Mouse (Mus musculus): ENCODE measurements around the gene Gm19345. TPM values are rescaled to one million over a fixed set of nuclear protein-coding genes. Genes with fewer than 3 reads are reported as not detected.

Gene Gm19345
- not detected in 2 replicates for polyA plus RNA-seq (2014; fragmentation: Nextera tagmentation; extraction: Ambion mirVana)

- Histone ChIP-seq H3K27ac (replicated peaks; ENCODE audit: low read depth, low read length) (no peak within 1 kb of the TSS), H3K9me3 (ENCODE audit: control insufficient read depth, low read length) (no peaks in the 10 kb centered on the region), H3K27me3 (ENCODE audit: control insufficient read depth, insufficient read depth, low read length) (peaks cover 9% of the 10 kb centered on the region; the same call in 1 of the 2 replicates), H3K4me1 (ENCODE audit: control insufficient read depth, insufficient read depth, low read length) (no peaks in the 10 kb centered on the region), H3K9ac (ENCODE audit: low read length) (0 out of 2 replicates have a peak within 1 kb of the TSS, but pooled peaks have one; percentile 12), H3K36me3 (ENCODE audit: control insufficient read depth, insufficient read depth, low read length) (no peaks in the 10 kb centered on the region), H3K4me2 (ENCODE audit: low read depth, severe bottlenecking) (peak within 1 kb of the TSS; percentile 43), H3K4me3 (ENCODE audit: low read depth, low read length) (0 out of 2 replicates have a peak within 1 kb of the TSS, but pooled peaks have one; percentile 8)
- WGBS, result 4% methylated on average over 33 of the region's 33 CpGs
- DNase-seq (ENCODE audit: low spot score), result peak; percentile 49
- peak; percentile 60 for ATAC-seq (ENCODE audit: insufficient number of reproducible peaks, low FRiP score, low TSS enrichment, low read depth)
Observed at GRCm38 (mm10) chr7:19851858-19852570, at the start of gene Gm19345. Gm19345 (plus strand) TSS chr7:19852003.

GRCm38 (mm10) chr7:19802995-19803394 lies 48.8 kb upstream of the Gm19345 start:
- H3K27ac ChIP-seq (replicated peaks; ENCODE audit: low read depth, low read length), result no peak overlapping the region
- 34% methylated on average over 5 of the region's 7 CpGs for WGBS
- ATAC-seq (ENCODE audit: insufficient number of reproducible peaks, low FRiP score, low TSS enrichment, low read depth), result no peak

DNA sequence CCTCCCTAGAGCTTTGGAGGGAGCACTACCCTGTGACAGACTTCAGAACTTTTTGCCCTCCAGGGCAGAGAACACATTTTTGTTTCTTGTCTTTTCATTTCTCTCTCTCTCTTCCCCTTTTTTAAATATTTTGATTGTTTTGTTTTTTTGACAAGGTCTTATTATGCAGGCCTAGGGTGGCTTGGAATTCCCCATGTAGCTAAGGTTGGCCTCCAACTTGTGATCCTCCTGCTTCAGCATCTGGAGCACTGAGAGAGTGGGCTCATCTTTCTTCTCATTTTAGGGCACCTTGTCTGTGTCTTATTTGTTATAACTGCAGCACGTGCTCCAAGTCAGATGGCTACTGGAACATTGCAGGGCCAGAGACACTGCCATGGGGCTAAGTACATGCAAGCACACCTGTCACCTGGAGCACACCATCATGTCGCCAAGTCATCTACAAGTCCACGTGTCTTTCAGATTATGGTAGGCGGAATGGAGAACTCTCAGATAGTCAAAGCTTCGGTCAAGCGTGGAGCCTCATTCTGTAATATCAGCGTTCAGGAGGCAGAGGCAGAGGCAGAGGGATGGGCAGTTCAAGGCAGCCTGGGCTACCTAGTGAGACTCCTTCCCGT lies 45.3 kb upstream of the Gm19345 start:
- Histone ChIP-seq H3K4me3 (ENCODE audit: low read depth, low read length) (no peak overlapping the region), H3K9ac (ENCODE audit: low read length) (no peak overlapping the region), H3K9me3 (ENCODE audit: control insufficient read depth, low read length) (no peaks in the 10 kb centered on the region; the same call in 1 of the 2 replicates), H3K4me1 (ENCODE audit: control insufficient read depth, insufficient read depth, low read length) (peaks cover 7% of the 10 kb centered on the region; the same call in 1 of the 2 replicates), H3K27ac (replicated peaks; ENCODE audit: low read depth, low read length) (no peak overlapping the region), H3K36me3 (ENCODE audit: control insufficient read depth, insufficient read depth, low read length) (no peaks in the 10 kb centered on the region), H3K4me2 (ENCODE audit: low read depth, severe bottlenecking) (no peak overlapping the region), H3K27me3 (ENCODE audit: control insufficient read depth, insufficient read depth, low read length) (peaks cover 33% of the 10 kb centered on the region)
- no peak for ATAC-seq (ENCODE audit: insufficient number of reproducible peaks, low FRiP score, low TSS enrichment, low read depth)
- no peak for DNase-seq (ENCODE audit: low spot score)
- WGBS, result 86% methylated on average over 8 of the region's 8 CpGs

More at GRCm38 (mm10) chr7:19802995-19803394, 48.8 kb upstream of the Gm19345 start:
- Histone ChIP-seq H3K27me3 (ENCODE audit: control insufficient read depth, insufficient read depth, low read length) (no peaks in the 10 kb centered on the region), H3K36me3 (ENCODE audit: control insufficient read depth, insufficient read depth, low read length) (no peaks in the 10 kb centered on the region), H3K9ac (ENCODE audit: low read length) (no peak overlapping the region), H3K4me3 (ENCODE audit: low read depth, low read length) (no peak overlapping the region), H3K4me2 (ENCODE audit: low read depth, severe bottlenecking) (no peak overlapping the region), H3K4me1 (ENCODE audit: control insufficient read depth, insufficient read depth, low read length) (no peaks in the 10 kb centered on the region), H3K9me3 (ENCODE audit: control insufficient read depth, low read length) (no peaks in the 10 kb centered on the region)
- DNase-seq (ENCODE audit: low spot score), result peak; percentile 83

DNA sequence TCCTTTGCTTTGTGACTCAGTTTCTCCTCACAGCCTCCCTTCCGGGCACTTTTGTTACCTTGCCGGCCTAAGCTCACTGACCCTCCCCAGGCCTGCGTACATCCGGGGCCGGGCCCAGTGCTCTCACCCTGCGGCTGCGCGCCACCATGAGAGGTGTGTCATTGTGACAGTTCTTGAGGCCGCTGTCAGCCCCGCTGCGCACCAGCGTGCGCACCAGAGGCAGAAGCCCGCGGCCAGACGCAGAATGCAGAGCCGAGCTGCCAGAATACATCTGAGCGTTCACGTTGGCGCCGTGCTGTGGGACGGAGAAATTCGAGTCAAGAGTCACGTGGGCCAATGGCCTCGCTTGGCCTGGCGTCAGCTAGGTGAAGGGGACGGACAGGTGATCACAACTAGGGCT lies 42.4 kb upstream of the Gm19345 start:
- no peak for ATAC-seq (ENCODE audit: insufficient number of reproducible peaks, low FRiP score, low TSS enrichment, low read depth)
- DNase-seq (ENCODE audit: low spot score), result no peak
- Histone ChIP-seq H3K9me3 (ENCODE audit: control insufficient read depth, low read length) (no peaks in the 10 kb centered on the region; the same call in 1 of the 2 replicates), H3K27me3 (ENCODE audit: control insufficient read depth, insufficient read depth, low read length) (peaks cover 44% of the 10 kb centered on the region), H3K9ac (ENCODE audit: low read length) (no peak overlapping the region), H3K36me3 (ENCODE audit: control insufficient read depth, insufficient read depth, low read length) (no peaks in the 10 kb centered on the region), H3K27ac (replicated peaks; ENCODE audit: low read depth, low read length) (no peak overlapping the region), H3K4me3 (ENCODE audit: low read depth, low read length) (peak overlapping the region; percentile 16), H3K4me2 (ENCODE audit: low read depth, severe bottlenecking) (peak overlapping the region; percentile 35), H3K4me1 (ENCODE audit: control insufficient read depth, insufficient read depth, low read length) (peaks cover 7% of the 10 kb centered on the region; the same call in 1 of the 2 replicates)
- WGBS, result 2% methylated on average over 27 of the region's 27 CpGs

DNA sequence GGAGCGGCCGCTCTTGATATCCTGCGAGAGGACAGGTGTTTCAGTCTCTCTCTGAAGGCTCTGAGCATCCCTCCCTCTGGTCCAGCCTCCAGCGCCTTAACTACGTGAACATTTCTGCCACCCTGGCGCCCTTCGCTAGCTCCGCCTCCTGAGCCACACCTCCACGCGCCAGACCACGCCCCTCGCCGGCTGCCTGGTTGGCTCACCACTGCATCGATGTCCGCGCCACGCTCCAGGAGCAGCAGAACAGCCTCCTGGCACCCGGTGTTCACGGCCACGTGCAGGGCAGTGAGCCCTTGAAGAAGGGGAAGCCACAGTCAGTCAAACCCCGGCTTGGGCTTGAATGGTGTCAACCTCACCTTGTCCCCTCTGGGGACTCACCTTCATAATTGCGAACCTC lies 40.7 kb upstream of the Gm19345 start:
- H3K4me2 ChIP-seq (ENCODE audit: low read depth, severe bottlenecking), result peak overlapping the region; percentile 21; the same call in 1 of the 2 replicates
- WGBS, result 4% methylated on average over 22 of the region's 22 CpGs
- H3K36me3 ChIP-seq (ENCODE audit: control insufficient read depth, insufficient read depth, low read length), result no peaks in the 10 kb centered on the region
- DNase-seq (ENCODE audit: low spot score) (peak; percentile 75), ATAC-seq (ENCODE audit: insufficient number of reproducible peaks, low FRiP score, low TSS enrichment, low read depth) (0 out of 2 replicates have a peak, but pooled peaks have one; percentile 4)
- H3K4me1 ChIP-seq (ENCODE audit: control insufficient read depth, insufficient read depth, low read length), result peaks cover 10% of the 10 kb centered on the region; the same call in 1 of the 2 replicates
- peaks cover 44% of the 10 kb centered on the region for H3K27me3 ChIP-seq (ENCODE audit: control insufficient read depth, insufficient read depth, low read length)
- H3K27ac ChIP-seq (replicated peaks; ENCODE audit: low read depth, low read length), result no peak overlapping the region
- no peaks in the 10 kb centered on the region; the same call in 1 of the 2 replicates for H3K9me3 ChIP-seq (ENCODE audit: control insufficient read depth, low read length)
- no peak overlapping the region for H3K4me3 ChIP-seq (ENCODE audit: low read depth, low read length)
- H3K9ac ChIP-seq (ENCODE audit: low read length), result no peak overlapping the region

- Histone ChIP-seq H3K27ac (replicated peaks; ENCODE audit: low read depth, low read length) (no peak overlapping the region), H3K4me3 (ENCODE audit: low read depth, low read length) (no peak overlapping the region), H3K4me2 (ENCODE audit: low read depth, severe bottlenecking) (no peak overlapping the region), H3K9ac (ENCODE audit: low read length) (no peak overlapping the region), H3K4me1 (ENCODE audit: control insufficient read depth, insufficient read depth, low read length) (peaks cover 21% of the 10 kb centered on the region), H3K27me3 (ENCODE audit: control insufficient read depth, insufficient read depth, low read length) (peaks cover 43% of the 10 kb centered on the region), H3K9me3 (ENCODE audit: control insufficient read depth, low read length) (no peaks in the 10 kb centered on the region; the same call in 1 of the 2 replicates), H3K36me3 (ENCODE audit: control insufficient read depth, insufficient read depth, low read length) (no peaks in the 10 kb centered on the region)
- DNase-seq (ENCODE audit: low spot score) (no peak), ATAC-seq (ENCODE audit: insufficient number of reproducible peaks, low FRiP score, low TSS enrichment, low read depth) (no peak)
- WGBS, result 81% methylated on average over 4 of the region's 4 CpGs
Observed at GRCm38 (mm10) chr7:19813161-19813560, 38.6 kb upstream of the Gm19345 start.

DNA sequence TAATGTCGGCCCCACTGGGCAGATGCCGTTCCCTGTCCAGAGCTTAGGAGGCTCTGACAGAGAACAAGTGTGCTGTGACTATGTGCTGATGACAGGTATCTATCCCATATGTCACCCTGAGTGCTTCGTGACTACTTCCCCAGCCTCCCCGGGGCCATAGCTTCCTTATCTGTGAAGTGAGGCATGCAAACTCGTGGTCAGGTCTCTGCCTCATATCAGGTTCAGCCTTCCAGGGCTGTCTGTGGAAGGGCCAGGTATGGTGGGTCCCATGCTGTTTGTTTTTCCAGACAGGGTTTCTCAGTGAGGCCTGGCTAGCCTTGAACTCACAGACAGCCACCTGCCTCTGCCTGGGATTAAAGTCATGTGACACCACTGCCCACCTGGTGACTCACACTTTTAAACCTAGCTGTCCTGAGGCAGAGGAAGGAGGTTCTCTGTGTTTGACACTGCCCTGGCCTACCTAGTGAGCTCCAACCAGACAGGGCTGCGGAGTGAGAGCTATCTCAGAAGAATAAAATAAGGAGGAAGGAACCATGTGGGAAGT lies 38.2 kb upstream of the Gm19345 start:
- Histone ChIP-seq H3K36me3 (ENCODE audit: control insufficient read depth, insufficient read depth, low read length) (no peaks in the 10 kb centered on the region), H3K9me3 (ENCODE audit: control insufficient read depth, low read length) (no peaks in the 10 kb centered on the region; the same call in 1 of the 2 replicates), H3K27ac (replicated peaks; ENCODE audit: low read depth, low read length) (no peak overlapping the region), H3K27me3 (ENCODE audit: control insufficient read depth, insufficient read depth, low read length) (peaks cover 38% of the 10 kb centered on the region), H3K4me2 (ENCODE audit: low read depth, severe bottlenecking) (no peak overlapping the region), H3K4me3 (ENCODE audit: low read depth, low read length) (no peak overlapping the region), H3K4me1 (ENCODE audit: control insufficient read depth, insufficient read depth, low read length) (peaks cover 21% of the 10 kb centered on the region), H3K9ac (ENCODE audit: low read length) (no peak overlapping the region)
- no peak for ATAC-seq (ENCODE audit: insufficient number of reproducible peaks, low FRiP score, low TSS enrichment, low read depth)
- no peak for DNase-seq (ENCODE audit: low spot score)
- WGBS, result 80% methylated on average over 6 of the region's 6 CpGs

Data from limb, embryonic 11.5 days (tissue).